Mouse (Mus musculus): ENCODE measurements at regions not wholly inside any gene's neighbourhood (a gene's known extent, or its start where the extent isn't known, plus 50 kb on each side); places are given as distances from the start of the nearest gene placed in this dataset.
A peak's percentile ranks its signal among the peaks of the same experiment; 100 is the strongest.

DNA sequence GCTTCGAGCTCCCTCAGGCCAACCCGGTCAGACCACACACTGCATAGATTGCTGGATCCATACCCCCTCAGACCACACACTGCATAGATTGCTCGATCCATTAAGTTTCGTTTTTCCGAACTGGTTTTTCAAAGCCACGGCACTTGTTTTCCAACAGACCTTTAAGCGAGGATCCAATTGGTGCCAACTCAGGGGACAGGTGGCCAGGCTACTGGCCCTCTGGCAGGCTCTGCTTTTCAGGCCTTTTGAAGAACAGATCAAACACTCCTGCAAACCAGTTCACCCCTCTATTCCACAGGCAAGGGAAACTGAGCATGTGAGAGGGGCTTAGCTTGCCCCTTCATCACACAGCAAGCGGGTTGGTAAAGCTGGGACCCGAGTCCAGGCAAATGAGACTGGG, 72.2 kb upstream of the Nkd1 start:
- Histone ChIP-seq H3K4me1 (replicated peaks; ENCODE audit: control insufficient read depth, insufficient read depth, low read length) (peaks cover 25% of the 10 kb centered on the region; the same call in 1 of the 2 replicates), H3K36me3 (ENCODE audit: control insufficient read depth, insufficient read depth, low read length) (no peaks in the 10 kb centered on the region), H3K27ac (ENCODE audit: low read depth, low read length) (no peak overlapping the region)

DNA sequence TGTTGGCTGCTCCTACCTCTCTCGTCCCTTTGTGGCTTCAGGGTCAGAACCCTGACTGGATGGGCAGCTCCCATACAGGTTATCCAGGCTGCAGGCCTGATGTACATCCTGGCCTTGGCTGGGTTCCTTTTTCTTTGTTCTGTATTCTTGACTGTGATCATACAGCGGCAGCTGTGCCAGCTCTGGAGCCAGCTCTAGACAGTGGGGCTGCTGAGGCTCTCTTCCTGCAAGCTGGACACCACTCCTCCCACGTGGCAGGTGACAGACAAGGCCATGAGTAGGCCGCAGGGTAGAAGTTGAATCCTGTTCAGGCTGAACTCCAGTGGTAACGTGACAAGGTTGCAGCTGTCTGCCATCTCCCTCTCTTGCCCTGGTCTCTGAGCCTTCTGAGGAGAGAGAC, 71.6 kb upstream of the Nkd1 start:
- no peak overlapping the region for H3K27ac ChIP-seq (ENCODE audit: low read depth, low read length)
- WGBS: 80% methylated on average over 5 of the region's 5 CpGs

More for the DNA sequence above, 72.2 kb upstream of the Nkd1 start:
- no peaks in the 10 kb centered on the region for H3K9me3 ChIP-seq (ENCODE audit: control insufficient read depth, low read length)
- DNase-seq (ENCODE audit: low spot score) (no peak), ATAC-seq (replicated peaks; ENCODE audit: low FRiP score) (no peak)
- H3K4me3 ChIP-seq (ENCODE audit: low read depth, low read length): no peak overlapping the region
- peaks cover 23% of the 10 kb centered on the region for H3K27me3 ChIP-seq (ENCODE audit: control insufficient read depth, insufficient read depth, low read length)
- 88% methylated on average over 9 of the region's 9 CpGs for WGBS
- H3K9ac ChIP-seq (ENCODE audit: low read length): no peak overlapping the region
- no peak overlapping the region for H3K4me2 ChIP-seq (ENCODE audit: low read depth, low read length, severe bottlenecking)

DNA sequence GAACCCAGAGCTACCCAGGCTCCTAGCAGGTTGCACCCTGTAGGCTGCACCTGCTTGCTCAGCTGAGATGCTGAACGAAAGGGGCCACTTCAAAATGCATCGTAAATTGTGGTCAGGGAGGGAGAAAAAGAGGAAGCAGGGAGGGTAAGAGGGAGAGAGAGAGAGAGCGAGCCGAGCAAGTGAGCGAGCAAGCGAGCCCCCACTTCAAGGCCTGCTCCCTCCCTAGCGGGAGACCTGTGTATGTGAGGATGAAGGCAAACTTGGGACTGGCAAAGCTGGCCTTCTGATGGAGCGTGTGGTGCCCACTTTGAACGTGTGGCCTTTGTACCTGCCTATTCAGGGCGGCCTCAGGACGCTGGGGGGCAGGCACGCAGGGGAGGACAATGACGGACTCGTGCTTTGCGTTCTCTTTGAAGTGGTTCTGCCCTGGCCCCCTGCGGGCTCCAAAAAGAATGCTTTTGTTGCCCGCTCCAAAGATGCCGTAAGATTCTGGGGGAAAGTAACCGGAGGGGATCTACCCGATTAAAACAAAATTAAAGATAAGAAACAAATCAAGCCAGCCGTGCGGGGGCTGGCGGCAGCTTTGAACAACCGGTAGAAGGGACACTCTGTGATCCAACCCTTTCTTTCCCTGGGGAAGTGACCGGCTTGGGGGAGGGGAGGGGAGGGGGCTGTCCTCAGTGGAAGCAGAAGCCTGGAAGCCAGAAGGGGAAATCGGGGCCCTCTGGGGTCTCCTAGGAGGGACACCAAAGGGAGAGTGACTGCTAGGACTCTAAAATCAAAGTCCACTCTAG, 70.1 kb upstream of the Nkd1 start:
- peak overlapping the region; percentile 53 for H3K27ac ChIP-seq (ENCODE audit: low read depth, low read length)
- peaks cover 28% of the 10 kb centered on the region for H3K27me3 ChIP-seq (ENCODE audit: control insufficient read depth, insufficient read depth, low read length)
- 2% methylated on average over 26 of the region's 26 CpGs for WGBS
- peak overlapping the region; percentile 32 for H3K4me2 ChIP-seq (ENCODE audit: low read depth, low read length, severe bottlenecking)
- H3K9ac ChIP-seq (ENCODE audit: low read length): peak overlapping the region; percentile 29
- H3K36me3 ChIP-seq (ENCODE audit: control insufficient read depth, insufficient read depth, low read length): no peaks in the 10 kb centered on the region
- no peaks in the 10 kb centered on the region for H3K9me3 ChIP-seq (ENCODE audit: control insufficient read depth, low read length)
- ATAC-seq (replicated peaks; ENCODE audit: low FRiP score) (no peak), DNase-seq (ENCODE audit: low spot score) (peak; percentile 60)
- peak overlapping the region; percentile 2; the same call in 1 of the 2 replicates for H3K4me3 ChIP-seq (ENCODE audit: low read depth, low read length)
- peaks cover 34% of the 10 kb centered on the region for H3K4me1 ChIP-seq (replicated peaks; ENCODE audit: control insufficient read depth, insufficient read depth, low read length)

More for the DNA sequence above, 71.6 kb upstream of the Nkd1 start:
- H3K9me3 ChIP-seq (ENCODE audit: control insufficient read depth, low read length): no peaks in the 10 kb centered on the region
- DNase-seq (ENCODE audit: low spot score): no peak
- no peak overlapping the region for H3K4me3 ChIP-seq (ENCODE audit: low read depth, low read length)
- peaks cover 25% of the 10 kb centered on the region for H3K27me3 ChIP-seq (ENCODE audit: control insufficient read depth, insufficient read depth, low read length)
- H3K36me3 ChIP-seq (ENCODE audit: control insufficient read depth, insufficient read depth, low read length): no peaks in the 10 kb centered on the region
- H3K9ac ChIP-seq (ENCODE audit: low read length): no peak overlapping the region
- H3K4me2 ChIP-seq (ENCODE audit: low read depth, low read length, severe bottlenecking): no peak overlapping the region
- no peak for ATAC-seq (replicated peaks; ENCODE audit: low FRiP score)
- peaks cover 25% of the 10 kb centered on the region; the same call in 1 of the 2 replicates for H3K4me1 ChIP-seq (replicated peaks; ENCODE audit: control insufficient read depth, insufficient read depth, low read length)

DNA sequence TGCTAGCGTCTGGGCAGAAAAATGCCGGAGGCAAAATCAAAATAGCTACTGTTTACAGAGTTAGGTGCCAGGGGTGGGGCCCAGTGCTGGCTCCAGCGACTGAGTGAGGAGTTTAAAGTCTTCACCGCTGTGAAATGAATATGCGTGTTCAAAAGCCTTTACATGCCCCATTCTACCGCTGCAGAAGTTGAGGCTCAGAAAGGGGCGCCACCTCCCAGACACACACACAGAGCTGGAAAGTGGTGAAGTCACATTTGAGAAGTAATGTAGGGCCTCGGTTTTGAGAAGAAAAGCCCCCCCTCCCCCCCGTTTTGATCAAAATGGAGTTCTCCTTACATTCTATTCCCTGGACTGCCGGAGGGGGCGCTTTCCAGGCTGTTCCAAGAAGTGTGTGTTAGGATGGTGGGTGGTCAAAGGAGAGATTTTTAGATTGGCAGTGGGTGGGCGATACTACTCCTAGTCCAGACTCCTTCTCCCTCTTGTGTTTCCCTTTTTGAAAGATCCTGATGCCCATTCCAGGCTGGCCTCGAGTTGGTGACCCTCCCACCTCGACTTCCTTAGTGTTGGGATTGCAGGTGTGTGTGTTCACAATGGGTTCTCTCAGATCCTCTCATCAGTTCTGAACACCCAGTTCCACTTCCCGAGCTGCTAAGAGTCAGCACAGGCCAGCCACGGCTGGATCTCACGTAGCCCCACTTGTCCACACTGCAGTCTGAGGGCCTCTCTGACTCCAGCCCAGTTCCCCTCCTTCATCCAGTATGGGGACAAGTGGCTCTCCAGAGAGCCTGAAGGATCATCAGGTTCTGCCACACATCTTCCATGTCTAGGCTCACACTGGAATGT, 69.3 kb upstream of the Nkd1 start:
- H3K36me3 ChIP-seq (ENCODE audit: control insufficient read depth, insufficient read depth, low read length): no peaks in the 10 kb centered on the region
- DNase-seq (ENCODE audit: low spot score): peak; percentile 72
- no peak for ATAC-seq (replicated peaks; ENCODE audit: low FRiP score)
- H3K9me3 ChIP-seq (ENCODE audit: control insufficient read depth, low read length): peaks cover 3% of the 10 kb centered on the region; the same call in 1 of the 2 replicates
- H3K4me3 ChIP-seq (ENCODE audit: low read depth, low read length): peak overlapping the region; percentile 2; the same call in 1 of the 2 replicates
- H3K4me1 ChIP-seq (replicated peaks; ENCODE audit: control insufficient read depth, insufficient read depth, low read length): peaks cover 34% of the 10 kb centered on the region
- peak overlapping the region; percentile 32 for H3K4me2 ChIP-seq (ENCODE audit: low read depth, low read length, severe bottlenecking)
- WGBS: 14% methylated on average over 17 of the region's 17 CpGs
- peak overlapping the region; percentile 53; the same call in 1 of the 2 replicates for H3K27ac ChIP-seq (ENCODE audit: low read depth, low read length)
- peaks cover 28% of the 10 kb centered on the region for H3K27me3 ChIP-seq (ENCODE audit: control insufficient read depth, insufficient read depth, low read length)
- H3K9ac ChIP-seq (ENCODE audit: low read length): peak overlapping the region; percentile 29

DNA sequence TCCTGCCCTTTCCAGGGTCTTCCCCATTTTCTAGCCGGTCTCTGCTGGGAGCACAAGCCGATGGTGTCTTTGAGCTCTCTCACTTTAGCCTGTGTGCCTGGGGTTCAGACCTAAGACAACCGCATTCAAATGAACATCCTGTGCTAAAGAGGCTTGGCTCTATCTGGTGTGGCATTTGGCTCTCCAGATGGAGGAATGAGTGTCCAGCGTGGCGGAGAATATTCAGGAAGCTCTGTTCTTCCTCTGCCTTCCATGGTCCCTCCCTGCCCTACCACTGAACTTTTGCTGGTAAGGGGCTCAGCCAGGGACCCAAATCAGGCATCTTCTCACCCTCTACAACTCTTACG, 68.7 kb upstream of the Nkd1 start:
- H3K4me3 ChIP-seq (ENCODE audit: low read depth, low read length): no peak overlapping the region
- no peak overlapping the region for H3K4me2 ChIP-seq (ENCODE audit: low read depth, low read length, severe bottlenecking)
- no peak overlapping the region for H3K27ac ChIP-seq (ENCODE audit: low read depth, low read length)
- no peaks in the 10 kb centered on the region for H3K36me3 ChIP-seq (ENCODE audit: control insufficient read depth, insufficient read depth, low read length)
- no peak for ATAC-seq (replicated peaks; ENCODE audit: low FRiP score)
- DNase-seq (ENCODE audit: low spot score): no peak
- peaks cover 5% of the 10 kb centered on the region; the same call in 1 of the 2 replicates for H3K9me3 ChIP-seq (ENCODE audit: control insufficient read depth, low read length)
- 65% methylated on average over 6 of the region's 6 CpGs for WGBS
- no peak overlapping the region for H3K9ac ChIP-seq (ENCODE audit: low read length)
- H3K27me3 ChIP-seq (ENCODE audit: control insufficient read depth, insufficient read depth, low read length): peaks cover 28% of the 10 kb centered on the region
- H3K4me1 ChIP-seq (replicated peaks; ENCODE audit: control insufficient read depth, insufficient read depth, low read length): peaks cover 34% of the 10 kb centered on the region

DNA sequence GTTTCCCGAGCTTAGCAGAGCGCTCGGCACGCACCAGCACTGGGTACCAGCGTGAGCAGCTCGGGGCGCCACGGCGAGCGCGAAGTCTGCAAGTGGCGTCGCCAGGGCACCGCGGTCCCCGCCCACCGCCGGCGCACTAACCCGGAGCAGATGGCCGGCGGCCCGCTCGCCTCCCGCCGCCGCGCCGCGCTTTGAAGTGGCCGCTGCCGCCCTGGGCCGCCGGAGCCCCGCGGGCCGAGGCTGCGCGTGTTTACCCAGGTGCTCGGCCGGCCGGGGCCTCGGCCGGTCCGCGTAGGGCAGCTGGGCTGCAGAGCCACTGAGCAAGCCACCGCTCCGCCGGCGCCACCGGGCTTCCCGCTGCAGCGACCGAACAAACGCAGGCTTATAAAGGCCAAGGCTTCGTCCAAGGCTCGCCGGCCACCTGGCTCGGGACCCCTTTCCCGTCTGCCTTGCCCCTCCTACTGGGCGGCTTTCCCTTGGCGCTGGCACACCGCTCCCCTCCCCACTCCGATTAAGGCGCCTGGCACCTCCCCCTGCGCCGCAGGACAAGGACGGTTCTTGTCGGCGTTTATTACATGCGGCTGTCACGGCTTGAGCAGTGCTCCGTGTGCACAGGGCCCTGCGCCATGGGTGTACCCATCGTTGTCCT, 67.0 kb upstream of the Nkd1 start:
- peak; percentile 67 for ATAC-seq (replicated peaks; ENCODE audit: low FRiP score)
- peaks cover 28% of the 10 kb centered on the region for H3K27me3 ChIP-seq (ENCODE audit: control insufficient read depth, insufficient read depth, low read length)

DNA sequence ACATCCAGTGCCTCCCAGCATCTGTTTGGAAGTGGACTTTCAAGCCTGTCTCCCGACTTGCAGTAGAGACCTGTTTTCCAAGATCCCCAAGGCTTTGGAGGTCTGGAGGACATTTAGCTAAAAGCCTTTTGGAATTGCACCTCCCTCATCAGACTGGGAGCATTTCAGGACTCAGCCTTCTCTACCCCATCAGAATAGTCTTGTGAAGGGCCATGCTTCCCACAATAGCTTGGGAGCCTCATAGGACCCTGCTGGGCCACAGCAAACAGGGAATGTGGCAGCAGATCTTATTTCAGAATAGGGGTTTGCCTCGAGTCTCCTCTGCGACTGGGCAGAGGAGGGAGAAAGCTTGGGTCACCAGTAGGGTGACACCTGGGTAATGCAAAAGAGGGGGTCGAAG, 66.2 kb upstream of the Nkd1 start:
- ATAC-seq (replicated peaks; ENCODE audit: low FRiP score) (no peak), DNase-seq (ENCODE audit: low spot score) (no peak)
- WGBS: 5% methylated on average over 4 of the region's 4 CpGs
- H3K27me3 ChIP-seq (ENCODE audit: control insufficient read depth, insufficient read depth, low read length): peaks cover 27% of the 10 kb centered on the region
- H3K36me3 ChIP-seq (ENCODE audit: control insufficient read depth, insufficient read depth, low read length): no peaks in the 10 kb centered on the region
- H3K9ac ChIP-seq (ENCODE audit: low read length): peak overlapping the region; percentile 72
- H3K4me1 ChIP-seq (replicated peaks; ENCODE audit: control insufficient read depth, insufficient read depth, low read length): peaks cover 34% of the 10 kb centered on the region
- H3K9me3 ChIP-seq (ENCODE audit: control insufficient read depth, low read length): peaks cover 5% of the 10 kb centered on the region; the same call in 1 of the 2 replicates
- peak overlapping the region; percentile 1; the same call in 1 of the 2 replicates for H3K27ac ChIP-seq (ENCODE audit: low read depth, low read length)
- peak overlapping the region; percentile 47 for H3K4me3 ChIP-seq (ENCODE audit: low read depth, low read length)
- H3K4me2 ChIP-seq (ENCODE audit: low read depth, low read length, severe bottlenecking): peak overlapping the region; percentile 98

More for the DNA sequence above, 67.0 kb upstream of the Nkd1 start:
- Histone ChIP-seq H3K9me3 (ENCODE audit: control insufficient read depth, low read length) (peaks cover 5% of the 10 kb centered on the region; the same call in 1 of the 2 replicates), H3K9ac (ENCODE audit: low read length) (peak overlapping the region; percentile 72), H3K4me3 (ENCODE audit: low read depth, low read length) (peak overlapping the region; percentile 47), H3K4me2 (ENCODE audit: low read depth, low read length, severe bottlenecking) (peak overlapping the region; percentile 98), H3K4me1 (replicated peaks; ENCODE audit: control insufficient read depth, insufficient read depth, low read length) (peaks cover 34% of the 10 kb centered on the region), H3K27ac (ENCODE audit: low read depth, low read length) (peak overlapping the region; percentile 74), H3K36me3 (ENCODE audit: control insufficient read depth, insufficient read depth, low read length) (no peaks in the 10 kb centered on the region)
- WGBS: under 1% methylated on average over 75 of the region's 75 CpGs
- DNase-seq (ENCODE audit: low spot score): peak; percentile 89

DNA sequence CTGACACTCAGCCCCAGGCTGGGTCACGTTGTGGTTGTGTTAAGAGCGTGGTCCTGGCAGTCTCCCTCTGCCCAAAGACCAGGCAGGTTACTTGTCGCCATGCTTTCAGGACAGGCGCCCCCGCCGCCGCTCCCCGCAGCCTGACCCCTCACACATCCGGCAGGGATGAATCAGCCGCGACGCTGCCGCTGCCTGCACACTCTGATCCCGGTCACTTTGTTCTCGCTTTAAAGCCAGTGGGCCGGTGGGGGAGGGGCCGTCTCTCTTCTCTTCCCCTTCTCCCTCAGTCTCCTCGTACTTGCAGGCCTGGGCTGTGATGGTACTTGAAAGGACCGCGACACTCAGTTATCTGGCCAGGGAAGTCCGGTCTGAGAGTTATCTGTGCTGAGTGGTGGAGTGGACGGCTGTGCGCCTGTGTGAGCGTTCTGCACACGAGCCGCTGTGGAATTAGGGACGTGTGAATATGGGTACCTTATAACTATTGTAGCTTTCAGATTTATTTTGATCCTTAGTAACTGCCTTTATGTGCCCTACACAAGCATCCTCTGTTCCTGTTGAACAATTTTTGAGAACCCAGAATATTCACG, 65.6 kb upstream of the Nkd1 start:
- peak overlapping the region; percentile 1; the same call in 1 of the 2 replicates for H3K27ac ChIP-seq (ENCODE audit: low read depth, low read length)
- peak overlapping the region; percentile 18 for H3K4me3 ChIP-seq (ENCODE audit: low read depth, low read length)
- peaks cover 32% of the 10 kb centered on the region for H3K4me1 ChIP-seq (replicated peaks; ENCODE audit: control insufficient read depth, insufficient read depth, low read length)
- WGBS: 8% methylated on average over 28 of the region's 28 CpGs
- H3K9ac ChIP-seq (ENCODE audit: low read length): peak overlapping the region; percentile 49
- H3K4me2 ChIP-seq (ENCODE audit: low read depth, low read length, severe bottlenecking): peak overlapping the region; percentile 98
- no peaks in the 10 kb centered on the region for H3K36me3 ChIP-seq (ENCODE audit: control insufficient read depth, insufficient read depth, low read length)
- H3K27me3 ChIP-seq (ENCODE audit: control insufficient read depth, insufficient read depth, low read length): peaks cover 23% of the 10 kb centered on the region
- ATAC-seq (replicated peaks; ENCODE audit: low FRiP score) (no peak), DNase-seq (ENCODE audit: low spot score) (peak; percentile 79)
- peaks cover 7% of the 10 kb centered on the region; the same call in 1 of the 2 replicates for H3K9me3 ChIP-seq (ENCODE audit: control insufficient read depth, low read length)
